Mouse (Mus musculus) monocyte, adult 5-6 weeks (primary cell): ENCODE measurements around the gene Wdhd1. TPM values are rescaled to one million over a fixed set of nuclear protein-coding genes. Genes with fewer than 3 reads are reported as not detected.

Experiments used
- ATAC-seq: fragments of 153-309, 156-312 bp; replicated peaks from 2 replicates; pipeline ENCODE4 v1.8.0; 2017; ENCODE audit warnings: mild to moderate bottlenecking; ENCODE audit not compliant: low TSS enrichment, insufficient number of reproducible peaks, severe bottlenecking, poor library complexity, low FRiP score
- total RNA-seq: library from RNA; stranded (forward); fragments of 200-1000, 200-491, 200-594 nt; gene quantifications from 3 replicates; pipeline ENCODE4 v1.2.3, GENCODE M21; 2017

Gene Wdhd1
- total RNA-seq, 1 experiment from 2014 or later = 20.8 TPM

GRCm38 (mm10) chr14:47196711-47197110, 79.9 kb downstream of the Wdhd1 start:
- no peak for ATAC-seq

- no peak for ATAC-seq
Measured at GRCm38 (mm10) chr14:47194096-47194495, 82.6 kb downstream of the Wdhd1 start.

- no peak for ATAC-seq
Measured at GRCm38 (mm10) chr14:47193506-47193905, 83.2 kb downstream of the Wdhd1 start.

- no peak for ATAC-seq
Measured at GRCm38 (mm10) chr14:47191861-47192260, 84.8 kb downstream of the Wdhd1 start.

Other genes with a start within 250 kb of the Wdhd1 start
- 19.6 to 32.1 TPM (median 28.6 TPM) in 3 replicates for gene Gch1, start 87.4 kb downstream of the Wdhd1 start, total RNA-seq
- gene Socs4, start 74 bp upstream of the Wdhd1 start, total RNA-seq = 16.2 to 46.3 TPM (median 33.6 TPM) in 3 replicates
- gene Mapk1ip1l, start 21.4 kb upstream of the Wdhd1 start, total RNA-seq = 48.9 to 87.0 TPM (median 54.2 TPM) in 3 replicates
- gene Lgals3, start 90.9 kb upstream of the Wdhd1 start, total RNA-seq = 98.5 to 263 TPM (median 189 TPM) in 3 replicates
- gene Dlgap5, start 141.6 kb upstream of the Wdhd1 start, total RNA-seq = 2.2 to 12.5 TPM (median 10.1 TPM) in 3 replicates
- 18.2 to 39.0 TPM (median 26.4 TPM) in 3 replicates for gene Fbxo34, start 173.6 kb upstream of the Wdhd1 start, total RNA-seq